Mouse (Mus musculus) left cerebral cortex, adult 11 months (tissue): ENCODE measurements around the gene Nmur1.
A peak's percentile ranks its signal among the peaks of the same experiment; 100 is the strongest.

ENCODE experiments used
- DNase-seq: peaks from one replicate; pipeline ENCODE4 v3.0.0; 2022; ENCODE audit warnings: low spot score

Gene Nmur1

GRCm38 (mm10) chr1:86408515-86408914 is 17.5 kb downstream of the Nmur1 start:
- no peak for DNase-seq

- DNase-seq, result no peak
These were observed 19.1 kb downstream of the Nmur1 start for GRCm38 (mm10) chr1:86406914-86407313.

GRCm38 (mm10) chr1:86406313-86406712 is 19.7 kb downstream of the Nmur1 start:
- DNase-seq, result no peak

GRCm38 (mm10) chr1:86404834-86405233 is 21.2 kb downstream of the Nmur1 start:
- no peak for DNase-seq

GRCm38 (mm10) chr1:86400096-86400754 is 25.8 kb downstream of the Nmur1 start:
- DNase-seq, result no peak

GRCm38 (mm10) chr1:86399322-86399721 is 26.7 kb downstream of the Nmur1 start:
- DNase-seq, result no peak

- no peak for DNase-seq
These were observed 27.8 kb downstream of the Nmur1 start for GRCm38 (mm10) chr1:86398222-86398621.

GRCm38 (mm10) chr1:86397621-86398020 is 28.4 kb downstream of the Nmur1 start:
- DNase-seq, result no peak

- no peak for DNase-seq
These were observed 30.1 kb downstream of the Nmur1 start for GRCm38 (mm10) chr1:86395897-86396296.

GRCm38 (mm10) chr1:86394246-86394645 is 31.8 kb downstream of the Nmur1 start:
- no peak for DNase-seq

GRCm38 (mm10) chr1:86393219-86393618 is 32.8 kb downstream of the Nmur1 start:
- DNase-seq, result no peak

- no peak for DNase-seq
These were observed 34.6 kb downstream of the Nmur1 start for GRCm38 (mm10) chr1:86391425-86391824.

- DNase-seq, result no peak
These were observed 36.8 kb downstream of the Nmur1 start for GRCm38 (mm10) chr1:86389230-86389629.

GRCm38 (mm10) chr1:86381027-86381426 is 45.0 kb downstream of the Nmur1 start:
- DNase-seq, result peak; percentile 64

GRCm38 (mm10) chr1:86379161-86379569 is 46.9 kb downstream of the Nmur1 start:
- no peak for DNase-seq

- no peak for DNase-seq
These were observed 47.4 kb downstream of the Nmur1 start for GRCm38 (mm10) chr1:86378662-86379061.

GRCm38 (mm10) chr1:86376354-86376753 is 49.7 kb downstream of the Nmur1 start:
- DNase-seq, result no peak

- no peak for DNase-seq
These were observed 54.0 kb downstream of the Nmur1 start for GRCm38 (mm10) chr1:86371997-86372396.

GRCm38 (mm10) chr1:86368086-86368485 is 57.9 kb downstream of the Nmur1 start:
- DNase-seq, result no peak

- DNase-seq, result no peak
These were observed 62.4 kb downstream of the Nmur1 start for GRCm38 (mm10) chr1:86363671-86364070.

GRCm38 (mm10) chr1:86361852-86362615 is 64.0 kb downstream of the Nmur1 start:
- no peak for DNase-seq

- no peak for DNase-seq
These were observed 65.6 kb downstream of the Nmur1 start for GRCm38 (mm10) chr1:86360441-86360840.

- DNase-seq, result no peak
These were observed 66.2 kb downstream of the Nmur1 start for GRCm38 (mm10) chr1:86359798-86360179.
